Mouse (Mus musculus): ENCODE data around the gene Aspdh.

Aspdh gene

DNA sequence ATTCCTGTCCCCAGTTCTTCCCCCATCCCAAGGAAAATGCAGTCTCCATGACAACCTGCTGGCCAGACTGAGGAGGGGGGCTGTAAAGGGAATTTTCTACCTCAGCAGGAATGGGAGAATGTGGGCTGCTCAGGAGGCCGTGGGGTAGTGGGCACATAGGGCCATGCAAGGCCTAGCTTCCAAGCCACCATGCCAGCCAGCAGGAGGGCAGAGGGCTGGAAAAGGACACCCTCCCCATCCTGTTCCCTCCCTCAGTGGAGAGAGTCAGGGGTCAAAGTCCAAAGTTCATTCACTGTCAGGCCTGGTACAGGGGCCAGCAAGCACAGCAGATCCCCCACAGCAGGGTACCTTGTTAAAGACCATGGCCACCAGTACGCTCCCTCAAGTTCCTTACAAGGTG is at the start of gene Aspdh:
Aspdh (plus strand) TSS at position 281 of the 400 bp plus-strand sequence.
- no peak for DNase-seq (ENCODE audit: low read depth)

DNA sequence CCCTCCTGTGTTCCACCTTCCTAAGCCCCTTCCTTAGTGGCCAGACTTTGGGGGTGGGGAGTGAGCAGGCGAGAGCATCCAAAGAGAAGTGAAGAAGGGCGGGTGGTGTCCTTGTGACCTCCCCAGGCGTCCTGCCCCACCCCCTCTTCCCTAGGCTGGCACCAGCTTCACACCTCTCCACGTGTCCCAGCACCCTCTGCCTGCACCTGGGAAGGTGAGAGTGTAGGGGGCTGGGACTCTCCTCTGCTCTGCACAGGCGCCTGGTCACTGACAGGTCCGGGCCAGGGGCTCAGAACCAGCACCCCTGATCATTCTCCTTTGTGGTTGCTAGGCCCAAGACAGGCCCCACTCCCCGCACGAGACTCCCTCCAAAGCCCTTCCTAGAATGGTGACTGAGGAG is 37.5 kb upstream of the Aspdh start:
- no peak for DNase-seq (ENCODE audit: low read depth)

GRCm38 (mm10) chr7:44428171-44428950 is 36.8 kb upstream of the Aspdh start:
- no peak for DNase-seq (ENCODE audit: low read depth)

- DNase-seq (ENCODE audit: low read depth) = no peak
Observed at GRCm38 (mm10) chr7:44428968-44429521, 36.1 kb upstream of the Aspdh start, which contains the start of gene Lrrc4b. Gene Lrrc4b (plus strand): TSS chr7:44429018.

GRCm38 (mm10) chr7:44429534-44430488 is 35.4 kb upstream of the Aspdh start:
- DNase-seq (ENCODE audit: low read depth) = no peak

DNA sequence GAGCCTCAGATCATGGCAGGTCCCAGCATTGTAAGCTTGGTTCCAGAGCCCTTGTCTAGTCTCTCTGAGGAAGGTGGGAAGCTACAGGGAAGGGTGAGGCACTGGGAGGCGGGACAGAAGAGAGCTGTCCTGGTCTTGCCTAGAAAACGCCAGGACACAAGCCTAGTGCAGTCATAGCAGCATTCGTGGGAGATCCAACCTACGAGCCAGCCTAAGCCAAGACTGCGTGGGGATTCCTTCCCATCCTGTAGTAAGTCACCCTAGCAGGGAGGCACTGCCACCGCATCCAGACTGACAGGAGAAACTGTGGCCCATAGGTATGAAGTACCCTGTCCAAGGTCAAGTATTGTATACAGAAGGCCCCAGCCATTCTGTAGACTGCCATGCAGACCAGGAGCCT is 32.6 kb upstream of the Aspdh start:
- DNase-seq (ENCODE audit: low read depth) = no peak

DNA sequence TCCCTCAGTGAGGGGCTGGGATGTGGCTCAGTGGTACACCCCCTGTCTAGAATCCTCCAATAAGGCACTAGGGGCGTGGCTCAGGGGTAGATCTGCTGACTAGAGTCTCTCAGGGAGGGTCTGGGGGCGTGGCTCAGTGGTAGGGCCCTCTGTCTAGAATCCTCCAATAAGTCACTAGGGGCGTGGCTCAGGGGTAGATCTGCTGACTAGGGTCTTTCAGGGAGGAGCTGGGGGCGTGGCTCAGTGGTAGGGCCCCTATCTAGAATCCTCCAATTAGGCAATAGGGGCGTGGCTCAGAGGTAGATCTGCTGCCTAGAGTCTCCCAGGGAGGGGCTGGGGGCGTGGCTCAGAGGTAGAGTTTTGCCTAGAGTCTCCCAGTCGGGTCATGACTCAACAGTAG is 31.8 kb upstream of the Aspdh start:
- DNase-seq (ENCODE audit: low read depth) = peak; percentile 93

DNA sequence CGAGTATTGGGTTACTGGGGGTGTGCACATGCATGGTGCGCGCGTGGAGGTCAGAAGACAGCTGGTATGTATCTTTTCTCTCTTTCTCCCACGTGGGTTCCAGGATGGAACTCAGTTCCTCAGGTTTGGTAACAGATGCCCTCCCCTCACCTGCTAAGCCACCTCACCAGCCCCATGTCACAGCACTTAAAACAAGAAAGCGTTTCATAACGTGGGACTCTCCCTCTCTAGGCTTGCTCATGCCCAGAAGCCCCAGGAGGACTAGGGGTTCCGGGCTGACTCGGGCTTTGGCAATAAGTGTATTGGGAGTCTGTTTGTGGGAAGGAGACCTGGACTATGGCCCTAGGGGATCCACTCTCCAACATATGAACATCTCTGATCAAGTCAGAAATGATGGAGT is 31.1 kb upstream of the Aspdh start:
- no peak for DNase-seq (ENCODE audit: low read depth)

GRCm38 (mm10) chr7:44435796-44436195 is 29.4 kb upstream of the Aspdh start:
- DNase-seq (ENCODE audit: low read depth) = no peak

GRCm38 (mm10) chr7:44436267-44436666 is 28.9 kb upstream of the Aspdh start:
- peak; percentile 32 for DNase-seq (ENCODE audit: low read depth)

GRCm38 (mm10) chr7:44437188-44437587 is 28.0 kb upstream of the Aspdh start:
- DNase-seq (ENCODE audit: low read depth) = no peak

DNA sequence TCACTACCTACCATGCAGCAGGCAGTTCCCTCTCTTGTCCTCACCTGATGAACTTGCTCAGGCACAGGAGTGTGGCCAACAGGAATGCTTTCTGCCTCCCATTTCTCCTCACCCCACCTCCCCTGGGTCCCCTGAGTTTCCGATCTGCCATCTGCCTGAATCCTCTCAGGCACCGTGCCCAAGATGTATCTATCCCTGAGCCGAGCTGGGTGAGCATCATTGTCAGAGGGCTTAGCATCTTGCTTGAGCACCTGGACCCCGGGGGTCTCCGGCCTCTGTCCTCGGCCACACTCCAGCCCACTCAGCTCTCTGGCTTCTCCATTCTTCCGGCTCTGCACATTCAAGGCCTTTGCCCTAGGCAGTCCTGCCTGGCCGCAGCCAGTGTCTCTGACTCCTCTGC is 27.3 kb upstream of the Aspdh start:
- DNase-seq (ENCODE audit: low read depth) = no peak

DNA sequence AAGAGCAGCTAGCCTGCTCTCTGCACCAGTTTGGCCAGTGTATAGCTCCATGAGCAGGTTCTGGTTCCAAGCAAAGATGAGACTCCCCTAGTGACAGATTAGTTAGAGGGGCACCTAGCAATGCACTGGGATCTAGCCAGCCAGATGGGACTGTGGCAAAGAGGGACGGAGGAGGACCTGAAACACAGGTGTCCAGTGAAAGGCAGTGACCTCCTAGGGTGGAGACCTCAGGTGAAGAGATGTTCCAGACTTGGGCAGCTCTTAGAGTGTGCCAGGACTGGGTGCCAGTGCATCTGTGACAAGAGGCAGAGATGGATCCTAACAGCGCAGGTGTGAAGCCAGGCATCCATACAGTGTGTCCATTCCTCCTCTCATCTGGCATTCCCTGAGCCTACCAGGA is 25.5 kb upstream of the Aspdh start:
- DNase-seq (ENCODE audit: low read depth) = no peak

- no peak for DNase-seq (ENCODE audit: low read depth)
Observed at GRCm38 (mm10) chr7:44440479-44440878, 24.7 kb upstream of the Aspdh start.

DNA sequence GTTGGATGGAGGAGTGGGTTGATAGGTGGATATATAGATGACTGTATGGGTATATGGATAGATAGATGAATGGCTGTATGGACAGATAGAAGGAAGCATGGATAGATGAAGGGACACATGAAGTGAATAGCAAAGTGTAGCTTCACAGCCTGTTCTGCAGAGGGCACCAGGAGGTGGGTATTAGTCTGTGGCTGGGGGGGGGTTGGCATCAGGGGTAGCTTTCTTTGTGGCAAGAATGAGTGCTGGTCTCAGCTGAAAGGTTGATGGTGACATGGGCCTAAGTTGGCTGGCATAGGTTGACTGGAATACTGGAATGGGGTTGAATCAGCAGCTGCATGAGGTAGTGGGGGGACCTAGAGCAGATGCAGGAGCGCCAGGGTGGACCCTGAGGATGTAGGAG is 24.0 kb upstream of the Aspdh start:
- no peak for DNase-seq (ENCODE audit: low read depth)

DNA sequence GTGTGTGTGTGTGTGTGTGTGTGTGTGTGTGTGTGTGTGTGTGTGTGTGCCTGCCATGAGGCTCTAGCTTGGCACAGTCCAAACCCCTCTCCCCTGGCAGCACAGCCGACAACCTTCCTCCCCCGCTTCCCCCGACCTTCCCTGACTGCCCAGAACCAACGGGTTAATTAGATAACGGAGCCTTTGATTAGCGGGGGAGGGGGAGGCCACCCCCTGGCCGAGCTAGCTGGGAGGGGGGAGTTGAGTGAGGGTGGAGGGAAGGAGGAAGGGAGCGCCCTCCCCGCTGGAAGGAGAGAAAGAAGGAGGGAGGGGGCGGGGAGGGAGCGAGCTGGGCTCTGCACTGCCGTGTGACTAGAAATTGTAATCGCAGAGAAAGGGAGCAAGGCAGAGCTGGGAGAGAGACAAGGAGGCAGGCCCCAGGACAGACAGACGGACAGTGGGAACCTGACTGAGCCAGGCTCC is 23.5 kb upstream of the Aspdh start:
- no peak for DNase-seq (ENCODE audit: low read depth)

- DNase-seq (ENCODE audit: low read depth) = no peak
Observed at GRCm38 (mm10) chr7:44442407-44442821, 22.8 kb upstream of the Aspdh start.

- DNase-seq (ENCODE audit: low read depth) = no peak
Observed at GRCm38 (mm10) chr7:44443268-44444173, 21.7 kb upstream of the Aspdh start.

DNA sequence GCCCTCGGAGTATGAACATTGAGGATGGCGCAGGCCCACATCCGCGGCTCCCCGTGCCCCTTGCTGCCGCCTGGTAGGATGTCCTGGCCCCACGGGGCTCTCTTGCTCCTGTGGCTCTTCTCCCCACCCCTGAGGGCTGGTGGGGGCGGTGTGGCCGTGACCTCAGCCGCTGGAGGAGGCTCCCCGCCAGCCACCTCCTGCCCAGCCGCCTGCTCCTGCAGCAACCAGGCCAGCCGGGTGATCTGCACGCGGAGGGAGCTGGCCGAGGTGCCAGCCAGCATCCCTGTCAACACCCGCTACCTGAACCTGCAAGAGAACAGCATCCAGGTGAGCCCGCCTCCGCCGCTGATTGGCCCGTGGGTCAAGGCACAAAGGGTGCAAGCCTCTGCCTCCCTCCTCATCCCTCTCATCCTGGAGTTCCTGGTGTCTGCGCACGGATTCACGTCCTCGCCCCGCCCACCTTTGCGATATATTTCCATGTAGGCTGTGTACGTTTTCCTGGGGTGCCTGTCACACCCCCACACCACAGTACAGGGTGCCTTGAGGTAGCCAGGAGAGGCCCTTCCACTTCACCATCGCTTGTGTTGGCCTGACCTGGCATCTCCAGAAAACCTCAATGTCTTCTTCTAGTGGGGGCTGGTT is 20.2 kb upstream of the Aspdh start:
- DNase-seq (ENCODE audit: low read depth) = no peak

GRCm38 (mm10) chr7:44445528-44445923 is 19.7 kb upstream of the Aspdh start:
- no peak for DNase-seq (ENCODE audit: low read depth)

Data from 416B (cell line).